Mouse (Mus musculus) testis, adult 2 months (tissue): ENCODE results near the gene Sell.
"Not testable (repeated sequence)": the region's sequence is repeated elsewhere in the genome, so short reads cannot be mapped to it uniquely, and the experiment has no call there.

ENCODE experiments used
- CTCF ChIP-seq: fragments of 200-500 bp; IDR thresholded peaks from 2 replicates; pipeline ENCODE4 v1.5.1; 2012; ENCODE audit warnings: low read depth, mild to moderate bottlenecking, inconsistent platforms, low read length, moderate library complexity; ENCODE audit not compliant: control insufficient read depth, insufficient read depth, insufficient replicate concordance
- POLR2A ChIP-seq: fragments of 200-500 bp; IDR thresholded peaks from 2 replicates; pipeline ENCODE4 v1.6.1; 2012; ENCODE audit warnings: low read depth, mild to moderate bottlenecking, inconsistent platforms, low read length, moderate library complexity; ENCODE audit not compliant: control insufficient read depth

DNA sequence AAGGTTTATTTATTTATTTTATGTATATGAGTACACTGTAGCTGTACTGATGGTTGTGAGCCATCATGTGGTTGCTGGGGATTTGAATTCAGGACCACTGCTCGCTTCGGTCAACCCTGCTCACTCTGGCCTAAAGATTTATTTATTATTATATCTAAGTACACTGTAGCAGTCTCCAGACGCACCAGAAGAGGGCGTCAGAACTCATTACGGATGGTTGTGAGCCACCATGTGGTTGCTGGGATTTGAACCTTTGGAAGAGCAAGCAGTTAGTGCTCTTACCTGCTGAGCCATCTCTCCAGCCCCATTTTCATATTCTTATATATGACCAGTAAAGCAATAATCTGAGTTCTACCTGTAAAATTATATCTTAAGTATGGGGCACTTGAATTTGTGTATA lies 39.7 kb upstream of the Sell start:
- not testable (repeated sequence) for TF ChIP-seq CTCF, POLR2A
